Mouse (Mus musculus): ENCODE measurements around the gene Elovl7. TPM values are rescaled to one million over a fixed set of nuclear protein-coding genes. Genes with fewer than 3 reads are reported as not detected.
A peak's percentile ranks its signal among the peaks of the same experiment; 100 is the strongest.

Gene Elovl7
- total and polyA plus RNA-seq, 2 experiments from 2014 or later: 2.6 to 2.9 TPM

- no peak overlapping the region for H3K27ac ChIP-seq (ENCODE audit: low read depth, low read length)
- WGBS: 90% methylated on average over 9 of the region's 9 CpGs
- no peaks in the 10 kb centered on the region for H3K9me3 ChIP-seq (ENCODE audit: low read length)
- no peak overlapping the region for H3K9ac ChIP-seq
- no peaks in the 10 kb centered on the region for H3K4me1 ChIP-seq (ENCODE audit: insufficient read depth)
- no peak overlapping the region for H3K4me2 ChIP-seq (ENCODE audit: low read depth)
- H3K36me3 ChIP-seq (ENCODE audit: insufficient read depth): no peaks in the 10 kb centered on the region
- no peaks in the 10 kb centered on the region for H3K27me3 ChIP-seq (ENCODE audit: insufficient read depth, low read length)
- DNase-seq (no peak), ATAC-seq (no peak)
- TF ChIP-seq CTCF (IDR thresholded peaks at IDR 0.05; ENCODE audit: low read depth): no peak
- H3K4me3 ChIP-seq (ENCODE audit: low read depth, low read length): no peak overlapping the region
Observed at GRCm38 (mm10) chr13:108267841-108268634, 53.8 kb downstream of the Elovl7 start.

GRCm38 (mm10) chr13:108271458-108272148, 57.4 kb downstream of the Elovl7 start:
- no peak for TF ChIP-seq CTCF (IDR thresholded peaks at IDR 0.05; ENCODE audit: low read depth)
- DNase-seq (no peak), ATAC-seq (no peak)
- no peaks in the 10 kb centered on the region for H3K9me3 ChIP-seq (ENCODE audit: low read length)
- H3K4me1 ChIP-seq (ENCODE audit: insufficient read depth): no peaks in the 10 kb centered on the region
- no peak overlapping the region for H3K4me2 ChIP-seq (ENCODE audit: low read depth)
- no peaks in the 10 kb centered on the region for H3K27me3 ChIP-seq (ENCODE audit: insufficient read depth, low read length)
- no peak overlapping the region for H3K4me3 ChIP-seq (ENCODE audit: low read depth, low read length)
- whole genome bisulfite sequencing: 78% methylated on average over 7 of the region's 7 CpGs
- no peak overlapping the region for H3K9ac ChIP-seq
- no peak overlapping the region for H3K27ac ChIP-seq (ENCODE audit: low read depth, low read length)
- H3K36me3 ChIP-seq (ENCODE audit: insufficient read depth): no peaks in the 10 kb centered on the region

- H3K27me3 ChIP-seq (ENCODE audit: insufficient read depth, low read length): no peaks in the 10 kb centered on the region
- no peaks in the 10 kb centered on the region for H3K36me3 ChIP-seq (ENCODE audit: insufficient read depth)
- no peaks in the 10 kb centered on the region for H3K4me1 ChIP-seq (ENCODE audit: insufficient read depth)
- no peak overlapping the region for H3K4me2 ChIP-seq (ENCODE audit: low read depth)
- no peak overlapping the region for H3K27ac ChIP-seq (ENCODE audit: low read depth, low read length)
- H3K9ac ChIP-seq: no peak overlapping the region
- TF ChIP-seq CTCF (IDR thresholded peaks at IDR 0.05; ENCODE audit: low read depth): no peak
- no peak overlapping the region for H3K4me3 ChIP-seq (ENCODE audit: low read depth, low read length)
- DNase-seq (no peak), ATAC-seq (no peak)
- 85% methylated on average over 8 of the region's 8 CpGs for whole genome bisulfite sequencing
- no peaks in the 10 kb centered on the region for H3K9me3 ChIP-seq (ENCODE audit: low read length)
Observed at GRCm38 (mm10) chr13:108272332-108272731, 58.1 kb downstream of the Elovl7 start.

- H3K36me3 ChIP-seq (ENCODE audit: insufficient read depth): no peaks in the 10 kb centered on the region
- DNase-seq (no peak), ATAC-seq (no peak)
- no peak overlapping the region for H3K9ac ChIP-seq
- H3K4me3 ChIP-seq (ENCODE audit: low read depth, low read length): no peak overlapping the region
- no peak overlapping the region for H3K4me2 ChIP-seq (ENCODE audit: low read depth)
- TF ChIP-seq CTCF (IDR thresholded peaks at IDR 0.05; ENCODE audit: low read depth): no peak
- H3K4me1 ChIP-seq (ENCODE audit: insufficient read depth): no peaks in the 10 kb centered on the region
- H3K9me3 ChIP-seq (ENCODE audit: low read length): no peaks in the 10 kb centered on the region
- no peak overlapping the region for H3K27ac ChIP-seq (ENCODE audit: low read depth, low read length)
- H3K27me3 ChIP-seq (ENCODE audit: insufficient read depth, low read length): no peaks in the 10 kb centered on the region
- WGBS: 50% methylated on average over 15 of the region's 15 CpGs
Observed at GRCm38 (mm10) chr13:108273034-108273433, 58.8 kb downstream of the Elovl7 start.

- DNase-seq: no peak
- whole genome bisulfite sequencing: 39% methylated on average over 5 of the region's 5 CpGs
Observed at GRCm38 (mm10) chr13:108273456-108273855, 59.3 kb downstream of the Elovl7 start.

GRCm38 (mm10) chr13:108276561-108276960, 62.4 kb downstream of the Elovl7 start:
- no peaks in the 10 kb centered on the region for H3K9me3 ChIP-seq (ENCODE audit: low read length)
- H3K27me3 ChIP-seq (ENCODE audit: insufficient read depth, low read length): no peaks in the 10 kb centered on the region
- no peaks in the 10 kb centered on the region for H3K4me1 ChIP-seq (ENCODE audit: insufficient read depth)
- DNase-seq (no peak), ATAC-seq (no peak)
- no peak overlapping the region for H3K4me3 ChIP-seq (ENCODE audit: low read depth, low read length)
- 41% methylated on average over 1 of the region's 1 CpGs for WGBS
- no peak overlapping the region for H3K9ac ChIP-seq
- no peaks in the 10 kb centered on the region for H3K36me3 ChIP-seq (ENCODE audit: insufficient read depth)
- H3K4me2 ChIP-seq (ENCODE audit: low read depth): no peak overlapping the region
- TF ChIP-seq CTCF (IDR thresholded peaks at IDR 0.05; ENCODE audit: low read depth): no peak
- H3K27ac ChIP-seq (ENCODE audit: low read depth, low read length): no peak overlapping the region

More at GRCm38 (mm10) chr13:108273456-108273855, 59.3 kb downstream of the Elovl7 start:
- Histone ChIP-seq H3K4me3 (ENCODE audit: low read depth, low read length) (no peak overlapping the region), H3K4me1 (ENCODE audit: insufficient read depth) (no peaks in the 10 kb centered on the region), H3K9ac (no peak overlapping the region), H3K9me3 (ENCODE audit: low read length) (no peaks in the 10 kb centered on the region), H3K36me3 (ENCODE audit: insufficient read depth) (no peaks in the 10 kb centered on the region), H3K4me2 (ENCODE audit: low read depth) (no peak overlapping the region), H3K27ac (ENCODE audit: low read depth, low read length) (no peak overlapping the region), H3K27me3 (ENCODE audit: insufficient read depth, low read length) (no peaks in the 10 kb centered on the region)
- no peak for TF ChIP-seq CTCF (IDR thresholded peaks at IDR 0.05; ENCODE audit: low read depth)
- ATAC-seq: 0 out of 2 replicates have a peak, but pooled peaks have one; percentile 23

GRCm38 (mm10) chr13:108277320-108277719, 63.1 kb downstream of the Elovl7 start:
- Histone ChIP-seq H3K9ac (no peak overlapping the region), H3K27ac (ENCODE audit: low read depth, low read length) (no peak overlapping the region), H3K27me3 (ENCODE audit: insufficient read depth, low read length) (no peaks in the 10 kb centered on the region), H3K9me3 (ENCODE audit: low read length) (no peaks in the 10 kb centered on the region), H3K4me2 (ENCODE audit: low read depth) (no peak overlapping the region), H3K36me3 (ENCODE audit: insufficient read depth) (no peaks in the 10 kb centered on the region), H3K4me3 (ENCODE audit: low read depth, low read length) (no peak overlapping the region), H3K4me1 (ENCODE audit: insufficient read depth) (no peaks in the 10 kb centered on the region)
- 73% methylated on average over 7 of the region's 7 CpGs for WGBS
- TF ChIP-seq CTCF (IDR thresholded peaks at IDR 0.05; ENCODE audit: low read depth): no peak
- ATAC-seq (no peak), DNase-seq (no peak)
